Mouse (Mus musculus) spleen, adult 2 months (tissue): ENCODE data around the gene Ndufs2.

Source experiments
- CTCF ChIP-seq: fragments of 200-500 bp; IDR thresholded peaks from 2 replicates; pipeline ENCODE4 v1.5.1; 2011; ENCODE audit warnings: mild to moderate bottlenecking, inconsistent platforms; ENCODE audit not compliant: insufficient read depth, insufficient read length, insufficient replicate concordance; ENCODE audit errors: extremely low read depth
- POLR2A ChIP-seq: fragments of 200-500 bp; IDR thresholded peaks from 2 replicates; pipeline ENCODE4 v1.6.1; 2011; ENCODE audit warnings: low read depth, low read length, inconsistent platforms

DNA sequence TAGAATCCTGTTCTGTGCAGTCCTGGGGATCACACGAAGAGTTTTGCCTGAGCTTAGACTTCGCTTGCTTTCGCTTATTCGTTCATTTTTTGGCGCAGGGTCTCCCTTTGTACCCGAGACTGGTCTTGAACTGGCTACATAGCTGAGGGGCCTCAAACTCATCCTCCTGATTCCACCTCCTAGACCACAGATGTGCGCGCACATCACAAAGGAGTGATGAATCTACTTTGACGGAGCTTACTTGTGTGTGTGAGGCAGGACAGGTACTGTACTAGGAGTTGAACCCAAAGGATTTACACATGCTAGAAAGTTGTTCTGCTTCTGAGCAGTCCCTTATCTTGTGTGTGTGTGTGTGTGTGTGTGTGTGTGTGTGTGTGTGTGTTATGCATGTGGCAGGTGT lies 60.4 kb downstream of the Ndufs2 start:
- no peak for TF ChIP-seq CTCF
- no peak for TF ChIP-seq POLR2A
